Mouse (Mus musculus) E14TG2a.4 (cell line): ENCODE measurements around the gene Aicda.
A peak's percentile ranks its signal among the peaks of the same experiment; 100 is the strongest.

Source experiments
- H3K27me3 ChIP-seq: 2 replicates; pipeline ENCODE4 v1.6.1; 2014; ENCODE audit warnings: low read length, control low read depth; ENCODE audit not compliant: insufficient read depth
- H3K36me3 ChIP-seq: 2 replicates; pipeline ENCODE4 v1.6.1; 2014; ENCODE audit warnings: low read length, control low read depth; ENCODE audit not compliant: insufficient read depth
- H3K4me1 ChIP-seq: replicated peaks from 2 replicates; pipeline ENCODE4 v1.6.1; 2014; ENCODE audit warnings: low read depth, low read length, control low read depth
- H3K4me3 ChIP-seq: replicated peaks from 2 replicates; pipeline ENCODE4 v1.5.1; 2014; ENCODE audit warnings: mild to moderate bottlenecking, low read length
- H3K9me3 ChIP-seq: 2 replicates; pipeline ENCODE4 v1.6.1; 2014; ENCODE audit warnings: low read length, control low read depth
- CTCF ChIP-seq: conservative IDR thresholded peaks from 2 replicates; pipeline ENCODE4 v1.5.1; 2014; ENCODE audit warnings: low read length
- NANOG ChIP-seq: IDR thresholded peaks from 2 replicates; pipeline ENCODE4 v1.6.1; 2014; ENCODE audit warnings: borderline replicate concordance, low read length, mixed read lengths
- POU5F1 ChIP-seq: IDR thresholded peaks from 2 replicates; pipeline ENCODE4 v1.6.1; 2014; ENCODE audit warnings: low read length, borderline replicate concordance

Aicda gene

DNA sequence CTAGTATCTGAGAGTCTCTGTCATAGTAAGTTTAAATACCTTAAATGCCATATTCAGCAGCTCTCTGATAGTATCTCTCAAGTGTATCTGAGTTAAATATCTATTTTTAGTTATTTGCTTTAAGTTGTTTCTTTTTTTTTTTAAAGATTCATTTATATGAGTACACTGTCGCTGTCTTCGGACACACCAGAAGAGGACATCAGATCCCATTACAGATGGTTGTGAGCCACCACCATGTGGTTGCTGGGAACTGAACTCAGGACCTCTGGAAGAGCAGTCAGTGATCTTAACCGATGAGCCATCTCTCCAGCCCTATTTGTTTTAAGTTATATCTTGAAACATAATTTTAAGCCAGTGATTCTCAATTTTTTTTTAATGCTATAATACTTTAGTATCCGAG lies 47.4 kb downstream of the Aicda start:
- Histone ChIP-seq H3K4me1 (peaks cover 39% of the 10 kb centered on the region), H3K36me3 (peaks cover 33% of the 10 kb centered on the region), H3K4me3 (no peak overlapping the region), H3K9me3 (no peaks in the 10 kb centered on the region), H3K27me3 (no peaks in the 10 kb centered on the region)
- TF ChIP-seq POU5F1 = no peak
- no peak for TF ChIP-seq CTCF
- TF ChIP-seq NANOG = no peak

DNA sequence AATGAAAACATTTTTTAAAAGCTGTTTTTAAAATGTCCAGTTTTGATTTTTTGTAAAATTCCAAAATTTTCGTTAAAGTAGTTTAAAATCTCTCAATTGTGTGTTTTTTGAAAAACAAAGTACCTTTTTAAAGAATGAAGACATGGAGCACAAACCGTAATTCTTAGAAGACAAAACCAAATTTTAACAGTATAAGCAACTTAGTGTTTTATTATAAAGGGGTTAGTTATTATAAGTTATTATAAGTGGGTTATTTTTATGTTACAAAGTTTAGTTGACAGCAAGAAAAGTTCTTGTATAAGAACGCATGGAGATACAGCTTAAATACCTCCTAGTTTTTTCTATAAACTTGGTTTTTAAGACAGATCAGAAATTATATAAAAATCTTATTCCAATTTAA lies 48.0 kb downstream of the Aicda start:
- Histone ChIP-seq H3K4me3 (peak overlapping the region; percentile 59; the same call in 1 of the 2 replicates), H3K4me1 (peaks cover 42% of the 10 kb centered on the region), H3K27me3 (no peaks in the 10 kb centered on the region), H3K9me3 (no peaks in the 10 kb centered on the region), H3K36me3 (peaks cover 37% of the 10 kb centered on the region)
- no peak for TF ChIP-seq NANOG
- TF ChIP-seq POU5F1 = no peak
- TF ChIP-seq CTCF = no peak

DNA sequence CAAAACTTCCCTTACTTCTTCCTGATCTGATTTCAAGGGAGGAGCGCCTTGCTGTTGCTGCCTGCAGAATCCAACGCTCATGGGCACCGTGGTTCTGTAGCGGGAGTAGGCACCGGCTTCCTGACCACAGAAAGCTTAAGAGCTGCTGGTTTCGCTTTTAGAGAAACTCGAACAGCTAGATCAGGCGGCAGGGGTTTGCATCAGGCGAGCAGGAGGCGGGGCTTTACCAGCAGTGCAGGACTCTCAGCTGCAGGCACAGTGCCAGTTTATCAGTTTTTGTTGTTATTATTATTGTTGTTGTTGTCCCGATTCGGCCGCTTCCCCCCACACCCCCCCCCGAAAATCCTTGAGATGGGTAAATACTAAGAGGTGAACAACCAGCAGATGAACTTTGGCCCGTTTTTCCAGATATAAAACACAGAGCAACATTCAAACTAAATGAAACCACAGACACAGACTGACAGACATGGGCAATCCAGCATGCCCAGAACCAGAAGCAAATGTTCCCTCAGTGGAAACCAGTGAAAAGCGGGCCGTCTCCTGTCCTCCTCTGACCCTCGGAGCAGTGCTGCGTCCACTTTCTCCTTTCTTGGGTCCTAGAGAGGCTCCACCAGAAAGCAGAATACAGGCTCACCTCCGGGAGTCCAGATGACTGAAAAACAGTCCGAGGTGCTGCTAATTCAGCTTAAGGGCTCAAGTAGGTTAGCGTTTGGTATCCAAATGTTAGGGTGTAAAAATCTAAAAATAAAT lies 48.8 kb downstream of the Aicda start, which contains the start of gene Apobec1:
Apobec1 (minus strand) TSS at position 203 of the 750 bp plus-strand sequence.
- no peak for TF ChIP-seq NANOG
- no peaks in the 10 kb centered on the region for H3K27me3 ChIP-seq
- no peaks in the 10 kb centered on the region for H3K9me3 ChIP-seq
- H3K4me3 ChIP-seq = peak within 1 kb of the TSS; percentile 59
- H3K4me1 ChIP-seq = peaks cover 49% of the 10 kb centered on the region
- peaks cover 43% of the 10 kb centered on the region for H3K36me3 ChIP-seq

- peaks cover 43% of the 10 kb centered on the region for H3K36me3 ChIP-seq
- no peaks in the 10 kb centered on the region for H3K9me3 ChIP-seq
- H3K27me3 ChIP-seq = no peaks in the 10 kb centered on the region
- peak overlapping the region; percentile 59 for H3K4me3 ChIP-seq
- TF ChIP-seq POU5F1 (no peak), NANOG (no peak), CTCF (no peak)
- peaks cover 49% of the 10 kb centered on the region for H3K4me1 ChIP-seq
These were observed 49.4 kb downstream of the Aicda start for GRCm38 (mm10) chr6:122602992-122603322.

- H3K4me1 ChIP-seq = peaks cover 49% of the 10 kb centered on the region
- no peaks in the 10 kb centered on the region for H3K9me3 ChIP-seq
- H3K27me3 ChIP-seq = no peaks in the 10 kb centered on the region
- no peak overlapping the region for H3K4me3 ChIP-seq
- TF ChIP-seq POU5F1 (no peak), NANOG (no peak), CTCF (no peak)
- peaks cover 31% of the 10 kb centered on the region for H3K36me3 ChIP-seq
These were observed 50.7 kb downstream of the Aicda start for GRCm38 (mm10) chr6:122604260-122604659.

GRCm38 (mm10) chr6:122605483-122605882 lies 51.9 kb downstream of the Aicda start:
- Histone ChIP-seq H3K9me3 (no peaks in the 10 kb centered on the region), H3K4me3 (peak overlapping the region; percentile 93; the same call in 1 of the 2 replicates), H3K36me3 (peaks cover 31% of the 10 kb centered on the region), H3K27me3 (no peaks in the 10 kb centered on the region), H3K4me1 (peaks cover 50% of the 10 kb centered on the region)
- TF ChIP-seq POU5F1 (no peak), CTCF (peak; percentile 74), NANOG (no peak)

DNA sequence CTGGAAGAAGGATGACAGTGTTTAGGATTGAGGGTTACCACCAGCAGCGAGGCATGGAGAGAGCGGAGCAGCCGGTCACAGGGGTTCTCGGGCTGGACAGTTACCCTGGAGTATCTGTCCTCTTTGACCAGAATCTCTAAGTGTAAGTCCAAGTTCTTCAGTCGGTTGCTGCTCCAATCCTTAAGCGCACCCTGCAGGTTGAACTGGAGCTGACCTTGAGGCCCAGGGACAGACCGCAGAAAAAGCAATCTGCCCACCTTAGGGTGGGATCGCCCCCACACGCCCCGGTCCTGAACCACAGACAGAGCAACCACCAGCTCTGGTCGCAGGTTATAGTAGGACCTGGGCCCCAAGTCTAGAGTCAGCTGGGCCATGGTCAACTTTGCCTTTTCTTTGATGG lies 53.1 kb downstream of the Aicda start:
- Histone ChIP-seq H3K36me3 (peaks cover 31% of the 10 kb centered on the region), H3K4me3 (peak overlapping the region; percentile 93), H3K27me3 (no peaks in the 10 kb centered on the region), H3K4me1 (peaks cover 58% of the 10 kb centered on the region), H3K9me3 (no peaks in the 10 kb centered on the region)
- TF ChIP-seq POU5F1 (no peak), NANOG (no peak), CTCF (no peak)

GRCm38 (mm10) chr6:122607700-122608099 lies 54.1 kb downstream of the Aicda start:
- H3K9me3 ChIP-seq = no peaks in the 10 kb centered on the region
- H3K4me1 ChIP-seq = peaks cover 57% of the 10 kb centered on the region
- TF ChIP-seq CTCF (no peak), POU5F1 (no peak), NANOG (no peak)
- peak overlapping the region; percentile 93 for H3K4me3 ChIP-seq
- H3K36me3 ChIP-seq = peaks cover 31% of the 10 kb centered on the region
- no peaks in the 10 kb centered on the region for H3K27me3 ChIP-seq

- Histone ChIP-seq H3K9me3 (no peaks in the 10 kb centered on the region), H3K4me1 (peaks cover 53% of the 10 kb centered on the region), H3K27me3 (no peaks in the 10 kb centered on the region), H3K36me3 (peaks cover 31% of the 10 kb centered on the region), H3K4me3 (peak overlapping the region; percentile 93)
- TF ChIP-seq NANOG (0 out of 2 replicates have a peak, but pooled peaks have one; percentile 26), POU5F1 (peak; percentile 93), CTCF (no peak)
These were observed 55.1 kb downstream of the Aicda start for GRCm38 (mm10) chr6:122608434-122609376.
